Mouse (Mus musculus) gastrocnemius, adult 8-10 months (tissue): ENCODE data around the gene Siah3. TPM values are rescaled to one million over a fixed set of nuclear protein-coding genes. Genes with fewer than 3 reads are reported as not detected.

ENCODE experiments used
- DNase-seq, 2 experiments: peaks; one replicate each; pipeline ENCODE4 v3.0.0; 2022; ENCODE audit warnings: low spot score in 2 of 2
- total RNA-seq, 4 experiments: library from RNA; stranded (reverse); gene quantifications; 2 replicates each; pipeline ENCODE4 v1.2.4; 2022

Siah3 gene
- total RNA-seq, 4 experiments from 2014 or later = 0.11 TPM; not detected in 3

- DNase-seq = no peak
These were observed 7.4 kb downstream of the Siah3 start for GRCm38 (mm10) chr14:75463171-75463570.

- DNase-seq = no peak
These were observed 13.2 kb downstream of the Siah3 start for GRCm38 (mm10) chr14:75468941-75469340.

GRCm38 (mm10) chr14:75473061-75473930, 17.5 kb downstream of the Siah3 start:
- DNase-seq = no peak

- DNase-seq = no peak
These were observed 20.1 kb downstream of the Siah3 start for GRCm38 (mm10) chr14:75475887-75476286.

- no peak for DNase-seq
These were observed 26.7 kb downstream of the Siah3 start for GRCm38 (mm10) chr14:75482231-75483175.

GRCm38 (mm10) chr14:75483176-75483546, 27.4 kb downstream of the Siah3 start:
- DNase-seq = no peak

GRCm38 (mm10) chr14:75487932-75488331, 32.1 kb downstream of the Siah3 start:
- no peak for DNase-seq

GRCm38 (mm10) chr14:75493555-75494194, 37.9 kb downstream of the Siah3 start:
- no peak for DNase-seq

- no peak for DNase-seq
These were observed 39.1 kb downstream of the Siah3 start for GRCm38 (mm10) chr14:75494926-75495325.

- no peak for DNase-seq
These were observed 45.8 kb downstream of the Siah3 start for GRCm38 (mm10) chr14:75501501-75501990.

GRCm38 (mm10) chr14:75502446-75502845, 46.7 kb downstream of the Siah3 start:
- no peak for DNase-seq

- DNase-seq = no peak
These were observed 48.5 kb downstream of the Siah3 start for GRCm38 (mm10) chr14:75504255-75504654.

GRCm38 (mm10) chr14:75505126-75505840, 49.5 kb downstream of the Siah3 start:
- DNase-seq = no peak

- DNase-seq = no peak
These were observed 50.5 kb downstream of the Siah3 start for GRCm38 (mm10) chr14:75506246-75506645.

- no peak for DNase-seq
These were observed 54.3 kb downstream of the Siah3 start for GRCm38 (mm10) chr14:75510125-75510524.

GRCm38 (mm10) chr14:75512946-75513345, 57.2 kb downstream of the Siah3 start:
- no peak for DNase-seq

- DNase-seq = no peak
These were observed 60.4 kb downstream of the Siah3 start for GRCm38 (mm10) chr14:75516161-75516560.

- DNase-seq = no peak
These were observed 61.3 kb downstream of the Siah3 start for GRCm38 (mm10) chr14:75516917-75517595.

- DNase-seq = no peak
These were observed 62.6 kb downstream of the Siah3 start for GRCm38 (mm10) chr14:75518196-75518887.

- no peak for DNase-seq
These were observed 63.1 kb downstream of the Siah3 start for GRCm38 (mm10) chr14:75518899-75519298.
